Mouse (Mus musculus) MEL (cell line): ENCODE results near the gene Slc26a6. TPM values are rescaled to one million over a fixed set of nuclear protein-coding genes. Genes with fewer than 3 reads are reported as not detected.

Source experiments
- polyA plus RNA-seq, 2 experiments: library from polyadenylated mRNA; stranded (reverse) in 1 of 2; unstranded in 1 of 2; fragments of >175 nt in 1 of 2; fragments of >200 nt in 1 of 2; gene quantifications; 2 replicates each; pipeline versions ENCODE4 v1.2.1 to v1.2.4; 2012; ENCODE audit warnings: low replicate concordance in 2 of 2, low read depth in 1 of 2; ENCODE audit not compliant: insufficient read length in 2 of 2, insufficient read depth in 1 of 2, missing spikeins in 1 of 2
- total RNA-seq: library from RNA; depleted of rRNA; stranded (reverse); fragments of 300-350 nt; gene quantifications from 2 replicates; pipeline ENCODE4 v1.2.3, GENCODE M21; 2012; rRNA removed

The Slc26a6 gene
- total and polyA plus RNA-seq, 3 experiments, result 8.0 to 13.2 TPM; not detected in 1

Other genes with a start within 250 kb of the Slc26a6 start
- 55.8 and 59.6 TPM in 2 replicates for gene Arih2, start 203.9 kb upstream of the Slc26a6 start, total RNA-seq
- 10 to 100 TPM in 1 of 2 experiments, not detected in 1; 66.5 TPM for gene Arih2, start 203.9 kb upstream of the Slc26a6 start, polyA plus RNA-seq
- gene Slc25a20, start 191.2 kb upstream of the Slc26a6 start, total RNA-seq, result 15.6 and 19.3 TPM in 2 replicates
- gene Slc25a20, start 191.2 kb upstream of the Slc26a6 start, polyA plus RNA-seq, result 10 to 100 TPM in 1 of 2 experiments, not detected in 1; 24.1 TPM
- 18.9 and 22.4 TPM in 2 replicates for gene Prkar2a, start 164.0 kb upstream of the Slc26a6 start, total RNA-seq
- 100 to 1,000 TPM in 1 of 2 experiments, 10 to 100 TPM in 1; 87.9 to 230 TPM for gene Prkar2a, start 164.0 kb upstream of the Slc26a6 start, polyA plus RNA-seq
- 21.3 and 25.1 TPM in 2 replicates for gene Ip6k2, start 69.5 kb upstream of the Slc26a6 start, total RNA-seq
- 10 to 100 TPM in 1 of 2 experiments, not detected in 1; 33.7 TPM for gene Ip6k2, start 69.5 kb upstream of the Slc26a6 start, polyA plus RNA-seq
- gene Nckipsd, start 44.9 kb upstream of the Slc26a6 start, total RNA-seq, result 3.9 and 6.6 TPM in 2 replicates
- gene Nckipsd, start 44.9 kb upstream of the Slc26a6 start, polyA plus RNA-seq, result 10 to 100 TPM in 1 of 2 experiments, not detected in 1; 10.3 TPM
- gene Celsr3, start 27.0 kb upstream of the Slc26a6 start, total RNA-seq, result 0.12 TPM in 1 of 2 replicates, not detected in the other
- gene Celsr3, start 27.0 kb upstream of the Slc26a6 start, polyA plus RNA-seq, result under 1 TPM in 1 of 2 experiments, not detected in 1; 0.03 TPM
- gene Tmem89, start 61.3 kb downstream of the Slc26a6 start, total RNA-seq, result not detected in 2 replicates
- not detected for gene Tmem89, start 61.3 kb downstream of the Slc26a6 start, polyA plus RNA-seq
- 427 and 428 TPM in 2 replicates for gene Uqcrc1, start 83.3 kb downstream of the Slc26a6 start, total RNA-seq
- 100 to 1,000 TPM in 1 of 2 experiments, not detected in 1; 494 TPM for gene Uqcrc1, start 83.3 kb downstream of the Slc26a6 start, polyA plus RNA-seq
- 0.78 and 1.2 TPM in 2 replicates for gene Col7a1, start 100.3 kb downstream of the Slc26a6 start, total RNA-seq
- gene Col7a1, start 100.3 kb downstream of the Slc26a6 start, polyA plus RNA-seq, result 1 to 10 TPM in 1 of 2 experiments, not detected in 1; 2.6 TPM
- gene Ucn2, start 132.7 kb downstream of the Slc26a6 start, total RNA-seq, result 0.12 TPM in 1 of 2 replicates, not detected in the other
- gene Ucn2, start 132.7 kb downstream of the Slc26a6 start, polyA plus RNA-seq, result under 1 TPM in 1 of 2 experiments, not detected in 1; 0.19 TPM
- gene Pfkfb4, start 138.5 kb downstream of the Slc26a6 start, total RNA-seq, result 3.2 and 5.1 TPM in 2 replicates
- 1 to 10 TPM in 1 of 2 experiments, not detected in 1; 6.4 TPM for gene Pfkfb4, start 138.5 kb downstream of the Slc26a6 start, polyA plus RNA-seq
- gene Shisa5, start 185.3 kb downstream of the Slc26a6 start, total RNA-seq, result 38.3 and 41.0 TPM in 2 replicates
- 10 to 100 TPM in 1 of 2 experiments, not detected in 1; 71.7 TPM for gene Shisa5, start 185.3 kb downstream of the Slc26a6 start, polyA plus RNA-seq
- gene Trex1, start 206.5 kb downstream of the Slc26a6 start, total RNA-seq, result 8.9 and 10.0 TPM in 2 replicates
- gene Trex1, start 206.5 kb downstream of the Slc26a6 start, polyA plus RNA-seq, result 10 to 100 TPM in 1 of 2 experiments, not detected in 1; 17.0 TPM
- 18.0 and 18.4 TPM in 2 replicates for gene Atrip, start 220.8 kb downstream of the Slc26a6 start, total RNA-seq
- gene Atrip, start 220.8 kb downstream of the Slc26a6 start, polyA plus RNA-seq, result 10 to 100 TPM in 1 of 2 experiments, not detected in 1; 35.3 TPM
- gene Ccdc51, start 229.2 kb downstream of the Slc26a6 start, total RNA-seq, result 26.8 and 28.4 TPM in 2 replicates
- 10 to 100 TPM in 1 of 2 experiments, not detected in 1; 15.1 TPM for gene Ccdc51, start 229.2 kb downstream of the Slc26a6 start, polyA plus RNA-seq
- 346 and 400 TPM in 2 replicates for gene Tma7, start 229.3 kb downstream of the Slc26a6 start, total RNA-seq
- gene Tma7, start 229.3 kb downstream of the Slc26a6 start, polyA plus RNA-seq, result 100 to 1,000 TPM in 1 of 2 experiments, not detected in 1; 366 TPM
- not detected in 2 replicates for gene Plxnb1, start 242.1 kb downstream of the Slc26a6 start, total RNA-seq
- under 1 TPM in 1 of 2 experiments, not detected in 1; 0.07 TPM for gene Plxnb1, start 242.1 kb downstream of the Slc26a6 start, polyA plus RNA-seq